Mouse (Mus musculus) intestine, embryonic 16.5 days (tissue): ENCODE data around the gene Kcnk4. TPM values are rescaled to one million over a fixed set of nuclear protein-coding genes. Genes with fewer than 3 reads are reported as not detected.

ENCODE experiments used
- ATAC-seq: fragments of 200-750 bp; cut with Nextera tagmentation; 2 replicates; pipeline ENCODE4 v1.8.0; 2017; ENCODE audit warnings: moderate TSS enrichment, moderate library complexity
- H3K27ac ChIP-seq: fragments of 300-500 bp; sonication (generic); 2 replicates; pipeline ENCODE4 v1.5.1; 2014; ENCODE audit warnings: mild to moderate bottlenecking, low read length
- H3K27me3 ChIP-seq: fragments of 300-500 bp; sonication (generic); replicated peaks from 2 replicates; pipeline ENCODE4 v1.6.1; 2014; ENCODE audit warnings: low read length, control low read depth, mixed read lengths; ENCODE audit not compliant: control insufficient read depth, insufficient read depth
- H3K36me3 ChIP-seq: fragments of 300-500 bp; sonication (generic); 2 replicates; pipeline ENCODE4 v1.6.1; 2014; ENCODE audit warnings: low read length, control low read depth; ENCODE audit not compliant: control insufficient read depth, insufficient read depth
- H3K4me1 ChIP-seq: fragments of 300-500 bp; sonication (generic); 2 replicates; pipeline ENCODE4 v1.6.1; 2014; ENCODE audit warnings: low read length, control low read depth, mixed read lengths; ENCODE audit not compliant: control insufficient read depth, insufficient read depth
- H3K4me2 ChIP-seq: fragments of 300-500 bp; sonication (generic); 2 replicates; pipeline ENCODE4 v1.6.1; 2014; ENCODE audit warnings: low read depth, low read length, control low read depth
- H3K4me3 ChIP-seq: fragments of 300-500 bp; sonication (generic); 2 replicates; pipeline ENCODE4 v1.5.1; 2014; ENCODE audit warnings: mild to moderate bottlenecking, low read length
- H3K9ac ChIP-seq: fragments of 300-500 bp; sonication (generic); 2 replicates; pipeline ENCODE4 v1.6.1; 2014; ENCODE audit warnings: low read depth, low read length
- H3K9me3 ChIP-seq: fragments of 300-500 bp; sonication (generic); 2 replicates; pipeline ENCODE4 v1.6.1; 2016; ENCODE audit warnings: low read length, control low read depth; ENCODE audit not compliant: control insufficient read depth
- WGBS: fragments of 180-500 bp; shearing (Covaris S2); extraction: QIAGEN DNeasy Blood & Tissue Kit; methylation state at CpG from one replicate; pipeline ENCODE4 v1.1.7; 2014; 5-methylcytosine and 5-hydroxymethylcytosine counted together
- polyA plus RNA-seq: library from polyadenylated mRNA; unstranded; fragments of >200 nt; fragmentation: Nextera tagmentation; extraction: Ambion mirVana; gene quantifications from 2 replicates; pipeline ENCODE4 v1.2.1, GENCODE M21; 2015

Kcnk4 gene
- polyA plus RNA-seq, 1 experiment from 2014 or later = 0.48 TPM

DNA sequence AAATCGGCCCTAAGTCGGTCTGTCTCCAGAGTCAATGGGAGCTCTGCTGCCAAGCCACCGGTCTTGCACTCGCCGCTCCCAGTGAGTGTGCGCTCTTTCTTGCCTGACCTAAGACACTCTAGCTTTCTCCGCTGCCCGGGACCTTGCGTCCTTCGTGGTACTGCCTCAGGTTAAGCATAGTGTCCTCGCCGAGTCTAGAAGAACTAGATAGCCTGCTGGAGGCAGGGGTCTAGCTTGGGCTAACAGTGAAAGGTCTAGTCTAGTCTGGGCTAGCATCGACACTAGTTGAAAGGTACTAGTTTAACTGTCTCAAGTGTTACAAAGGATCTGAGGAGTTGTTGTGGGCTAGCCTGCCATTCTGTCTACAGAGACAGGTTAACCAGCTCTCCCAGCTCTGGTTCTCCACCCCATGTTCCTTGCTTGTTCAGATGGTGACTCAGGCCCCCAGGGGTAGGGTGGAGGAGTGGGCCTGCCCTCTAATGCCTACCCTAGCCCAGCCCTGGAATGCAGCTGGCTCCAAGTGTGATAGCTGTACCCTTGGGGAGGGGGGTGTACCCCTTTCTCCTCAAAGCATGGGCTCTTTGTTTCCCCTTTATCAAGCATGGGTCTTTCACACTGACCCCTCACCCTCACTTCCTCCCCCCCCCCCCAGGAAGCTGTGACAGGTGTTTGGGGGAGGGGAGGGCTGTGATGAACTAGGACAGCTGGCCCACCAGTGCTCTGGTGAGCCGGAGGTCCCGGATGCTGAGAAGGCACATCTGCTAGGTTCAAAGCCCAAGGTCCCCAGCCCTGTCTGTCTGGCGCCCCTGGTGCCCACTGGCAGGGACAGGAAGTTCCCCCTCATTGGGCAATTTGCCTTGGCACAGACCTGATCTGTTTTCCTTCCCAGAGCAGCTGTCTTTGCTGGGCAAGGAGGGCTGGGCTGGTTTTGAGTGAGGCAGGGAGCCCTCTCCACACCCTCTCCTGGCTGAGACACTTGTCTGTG lies 41.5 kb upstream of the Kcnk4 start, which contains the start of gene Plcb3:
Gene Plcb3 (minus strand): TSS at position 934 of the 985 bp plus-strand sequence.
- Histone ChIP-seq H3K4me3 (peak within 1 kb of the TSS; percentile 69), H3K4me1 (peaks cover 44% of the 10 kb centered on the region), H3K27ac (peak within 1 kb of the TSS; percentile 77), H3K9ac (peak within 1 kb of the TSS; percentile 78), H3K36me3 (peaks cover 5% of the 10 kb centered on the region; the same call in 1 of the 2 replicates), H3K27me3 (no peaks in the 10 kb centered on the region), H3K4me2 (peak within 1 kb of the TSS; percentile 59), H3K9me3 (no peaks in the 10 kb centered on the region)
- WGBS = under 1% methylated on average over 16 of the region's 16 CpGs
- ATAC-seq = no peak

- Histone ChIP-seq H3K9ac (peak within 1 kb of the TSS; percentile 78), H3K4me2 (peak within 1 kb of the TSS; percentile 72), H3K4me3 (peak within 1 kb of the TSS; percentile 69), H3K4me1 (peaks cover 55% of the 10 kb centered on the region), H3K27ac (peak within 1 kb of the TSS; percentile 77), H3K9me3 (no peaks in the 10 kb centered on the region), H3K27me3 (no peaks in the 10 kb centered on the region), H3K36me3 (peaks cover 5% of the 10 kb centered on the region; the same call in 1 of the 2 replicates)
- peak; percentile 61 for ATAC-seq
- WGBS = under 1% methylated on average over 74 of the region's 84 CpGs
Measured at GRCm38 (mm10) chr19:6974211-6975205, 40.2 kb upstream of the Kcnk4 start, which contains the start of gene Ppp1r14b. Ppp1r14b (plus strand) TSS chr19:6974968.

GRCm38 (mm10) chr19:6973581-6974190 lies 39.4 kb upstream of the Kcnk4 start:
- H3K4me2 ChIP-seq = peak overlapping the region; percentile 72
- no peaks in the 10 kb centered on the region for H3K27me3 ChIP-seq
- 30% methylated on average over 12 of the region's 12 CpGs for WGBS
- H3K4me3 ChIP-seq = peak overlapping the region; percentile 69
- peak overlapping the region; percentile 68 for H3K27ac ChIP-seq
- ATAC-seq = no peak
- no peaks in the 10 kb centered on the region for H3K9me3 ChIP-seq
- H3K9ac ChIP-seq = peak overlapping the region; percentile 78
- peaks cover 5% of the 10 kb centered on the region; the same call in 1 of the 2 replicates for H3K36me3 ChIP-seq
- peaks cover 51% of the 10 kb centered on the region for H3K4me1 ChIP-seq

- H3K9ac ChIP-seq = no peak overlapping the region
- no peak for ATAC-seq
- H3K36me3 ChIP-seq = 0 out of 2 replicates have a peak, but pooled peaks cover 3% of the 10 kb centered on the region
- H3K4me2 ChIP-seq = no peak overlapping the region
- H3K4me1 ChIP-seq = peaks cover 47% of the 10 kb centered on the region
- no peaks in the 10 kb centered on the region for H3K9me3 ChIP-seq
- H3K4me3 ChIP-seq = no peak overlapping the region
- H3K27ac ChIP-seq = peak overlapping the region; percentile 96; the same call in 1 of the 2 replicates
- 78% methylated on average over 13 of the region's 13 CpGs for WGBS
- no peaks in the 10 kb centered on the region for H3K27me3 ChIP-seq
Measured at GRCm38 (mm10) chr19:6972247-6972917, 38.1 kb upstream of the Kcnk4 start.

- Histone ChIP-seq H3K36me3 (0 out of 2 replicates have a peak, but pooled peaks cover 3% of the 10 kb centered on the region), H3K9me3 (no peaks in the 10 kb centered on the region), H3K4me1 (peaks cover 48% of the 10 kb centered on the region), H3K4me2 (no peak overlapping the region), H3K4me3 (no peak overlapping the region), H3K27me3 (no peaks in the 10 kb centered on the region), H3K9ac (peak overlapping the region; percentile 27), H3K27ac (peak overlapping the region; percentile 96)
- ATAC-seq = no peak
- WGBS = 27% methylated on average over 6 of the region's 6 CpGs
Measured at GRCm38 (mm10) chr19:6971644-6972043, 37.3 kb upstream of the Kcnk4 start.

DNA sequence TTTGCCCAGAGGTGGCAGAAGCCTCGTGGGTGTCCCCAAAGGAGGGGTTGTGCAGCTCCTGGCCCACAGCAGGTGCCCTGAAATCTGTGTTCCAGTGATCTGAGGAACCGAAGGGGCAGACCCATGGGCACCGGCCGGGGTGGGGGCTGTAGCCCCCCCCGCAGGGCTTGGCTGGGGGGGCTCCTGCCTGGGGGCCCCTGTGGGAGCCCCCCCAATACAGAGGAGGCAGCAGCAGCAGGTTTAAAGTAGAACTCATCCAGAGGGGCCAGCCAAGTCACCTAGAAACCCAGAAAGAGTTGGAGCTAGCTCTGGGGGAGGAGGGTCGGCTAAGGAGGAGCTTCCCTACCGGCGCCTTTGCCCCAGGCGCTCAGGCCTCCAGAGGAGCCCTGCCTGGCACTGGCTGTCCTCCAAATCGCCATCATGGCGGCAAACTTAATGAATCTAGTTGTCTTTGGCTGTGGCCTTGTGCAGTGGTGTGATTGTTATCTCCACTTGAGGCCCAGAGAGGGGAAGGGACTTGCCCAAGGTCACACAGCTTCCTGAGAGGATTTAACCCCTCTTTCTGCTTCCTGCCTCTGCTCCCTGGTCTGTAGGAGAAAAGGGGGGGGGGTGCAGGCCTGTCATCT lies 36.3 kb upstream of the Kcnk4 start:
- Histone ChIP-seq H3K4me1 (peaks cover 48% of the 10 kb centered on the region), H3K9ac (peak overlapping the region; percentile 94), H3K27me3 (no peaks in the 10 kb centered on the region), H3K27ac (peak overlapping the region; percentile 96), H3K4me3 (peak overlapping the region; percentile 83), H3K9me3 (no peaks in the 10 kb centered on the region), H3K36me3 (peaks cover 13% of the 10 kb centered on the region), H3K4me2 (peak overlapping the region; percentile 80)
- no peak for ATAC-seq
- WGBS = 32% methylated on average over 11 of the region's 11 CpGs

DNA sequence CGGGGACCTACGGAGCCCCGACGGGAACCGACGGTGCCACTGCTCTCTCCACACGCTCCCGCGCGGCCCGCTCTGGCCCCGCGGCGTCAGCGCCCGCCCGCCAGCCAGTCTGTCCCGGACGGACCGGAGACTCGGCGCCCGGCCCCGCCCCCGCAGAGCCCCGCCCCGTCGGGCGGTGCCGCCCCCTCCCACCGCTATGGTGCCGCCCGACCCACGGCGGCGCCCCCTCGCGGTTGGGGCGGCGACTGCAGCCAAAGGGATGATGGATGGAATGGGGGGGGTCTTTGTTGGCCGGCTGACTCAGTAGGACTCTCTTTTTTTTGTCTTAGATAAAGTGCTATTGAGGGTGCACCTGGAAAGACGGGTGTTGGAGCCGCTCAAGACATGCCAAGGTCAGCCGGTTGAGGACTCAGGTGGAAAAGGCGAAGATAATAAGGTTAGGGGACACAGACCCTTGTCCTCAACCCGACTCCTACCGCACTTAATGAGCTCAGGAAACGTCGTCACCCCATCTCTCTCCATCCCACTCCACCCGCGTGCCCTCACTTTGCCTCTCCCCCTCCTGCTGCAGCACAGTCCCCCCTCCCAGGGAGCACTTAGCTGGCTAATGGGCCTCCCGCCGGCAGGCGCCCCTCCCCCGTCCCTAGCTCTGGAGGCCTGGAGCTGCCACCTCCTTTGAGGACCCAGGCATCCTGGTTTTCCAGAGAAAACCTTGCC lies 35.5 kb upstream of the Kcnk4 start:
- H3K4me1 ChIP-seq = peaks cover 51% of the 10 kb centered on the region

More for the DNA sequence above, 35.5 kb upstream of the Kcnk4 start:
- Histone ChIP-seq H3K4me3 (peak overlapping the region; percentile 83), H3K9me3 (no peaks in the 10 kb centered on the region), H3K9ac (peak overlapping the region; percentile 94), H3K36me3 (peaks cover 16% of the 10 kb centered on the region), H3K27ac (peak overlapping the region; percentile 96), H3K27me3 (no peaks in the 10 kb centered on the region), H3K4me2 (peak overlapping the region; percentile 80)
- WGBS = under 1% methylated on average over 55 of the region's 55 CpGs
- ATAC-seq = peak; percentile 57
